Mouse (Mus musculus): ENCODE measurements around the gene Nckipsd. TPM values are rescaled to one million over a fixed set of nuclear protein-coding genes. Genes with fewer than 3 reads are reported as not detected.

Nckipsd gene
- polyA plus RNA-seq, 1 experiment from 2014 or later, result 13.6 TPM

DNA sequence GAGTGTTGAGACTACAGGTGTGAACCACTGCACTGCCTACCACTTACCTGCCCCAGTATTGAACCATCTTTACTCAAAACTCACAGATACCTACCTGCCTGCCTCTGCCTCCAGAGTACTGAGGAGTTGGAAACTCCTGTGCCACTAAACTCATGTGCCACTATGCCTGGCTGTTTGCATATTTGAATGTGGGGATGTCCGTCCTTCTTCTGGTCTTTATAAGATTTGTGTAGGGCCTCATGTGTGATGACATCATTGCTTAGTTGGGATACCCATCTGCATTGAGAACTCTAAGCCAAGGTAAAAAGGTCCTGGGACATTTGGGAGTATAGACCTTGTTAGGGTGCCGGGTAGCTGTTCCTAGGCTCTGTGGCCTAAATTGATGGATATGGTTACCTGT lies 21.1 kb upstream of the Nckipsd start:
- no peak for DNase-seq (ENCODE audit: low spot score)
- H3K9ac ChIP-seq (ENCODE audit: low read depth, low read length), result no peak overlapping the region
- no peak overlapping the region for H3K27ac ChIP-seq
- WGBS, result 90% methylated on average over 2 of the region's 2 CpGs
- TF ChIP-seq CTCF (IDR thresholded peaks at IDR 0.05; ENCODE audit: low read depth), result no peak
- no peaks in the 10 kb centered on the region for H3K36me3 ChIP-seq (ENCODE audit: insufficient read depth, low read length)
- no peaks in the 10 kb centered on the region for H3K9me3 ChIP-seq (replicated peaks; ENCODE audit: low read length)
- no peak overlapping the region for H3K4me3 ChIP-seq (replicated peaks; ENCODE audit: low read depth, low read length)
- no peaks in the 10 kb centered on the region for H3K27me3 ChIP-seq (ENCODE audit: insufficient read depth, low read length)
- H3K4me1 ChIP-seq (replicated peaks; ENCODE audit: insufficient read depth, low read length), result peaks cover 31% of the 10 kb centered on the region
- no peak for ATAC-seq (replicated peaks; ENCODE audit: low FRiP score, low read depth)
- H3K4me2 ChIP-seq (ENCODE audit: low read length), result no peak overlapping the region

- no peak for DNase-seq (ENCODE audit: low spot score)
- TF ChIP-seq CTCF (IDR thresholded peaks at IDR 0.05; ENCODE audit: low read depth), result no peak
- H3K4me3 ChIP-seq (replicated peaks; ENCODE audit: low read depth, low read length), result no peak overlapping the region
- H3K4me2 ChIP-seq (ENCODE audit: low read length), result no peak overlapping the region
- no peaks in the 10 kb centered on the region for H3K27me3 ChIP-seq (ENCODE audit: insufficient read depth, low read length)
- WGBS, result 32% methylated on average over 3 of the region's 3 CpGs
- H3K4me1 ChIP-seq (replicated peaks; ENCODE audit: insufficient read depth, low read length), result peaks cover 31% of the 10 kb centered on the region
- ATAC-seq (replicated peaks; ENCODE audit: low FRiP score, low read depth), result no peak
- no peaks in the 10 kb centered on the region for H3K36me3 ChIP-seq (ENCODE audit: insufficient read depth, low read length)
- no peak overlapping the region for H3K9ac ChIP-seq (ENCODE audit: low read depth, low read length)
- no peaks in the 10 kb centered on the region for H3K9me3 ChIP-seq (replicated peaks; ENCODE audit: low read length)
- no peak overlapping the region for H3K27ac ChIP-seq
Observed at GRCm38 (mm10) chr9:108788713-108789112, 19.5 kb upstream of the Nckipsd start.

DNA sequence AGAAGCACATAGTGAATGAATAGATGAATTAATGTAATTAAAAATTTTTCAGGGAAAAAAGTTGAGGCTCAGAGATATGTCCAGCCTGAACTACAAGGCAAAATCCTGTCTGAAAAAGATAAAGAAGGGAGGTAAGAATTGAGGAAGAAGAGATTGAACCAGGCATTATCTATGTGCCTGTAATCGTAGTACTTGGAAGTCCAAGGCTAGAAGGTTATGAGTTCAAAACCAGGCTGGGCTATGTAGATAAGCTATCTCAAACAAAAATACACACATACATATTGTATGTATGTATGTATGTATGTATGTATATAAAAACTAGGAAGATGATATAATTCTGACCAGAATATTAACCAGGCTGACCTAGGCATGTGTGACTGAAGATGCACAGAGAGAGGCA lies 15.9 kb upstream of the Nckipsd start:
- H3K4me2 ChIP-seq (ENCODE audit: low read length), result no peak overlapping the region
- H3K9ac ChIP-seq (ENCODE audit: low read depth, low read length), result no peak overlapping the region
- H3K36me3 ChIP-seq (ENCODE audit: insufficient read depth, low read length), result peaks cover 3% of the 10 kb centered on the region
- ATAC-seq (replicated peaks; ENCODE audit: low FRiP score, low read depth), result no peak
- no peak overlapping the region for H3K4me3 ChIP-seq (replicated peaks; ENCODE audit: low read depth, low read length)
- TF ChIP-seq CTCF (IDR thresholded peaks at IDR 0.05; ENCODE audit: low read depth), result no peak
- peaks cover 21% of the 10 kb centered on the region for H3K4me1 ChIP-seq (replicated peaks; ENCODE audit: insufficient read depth, low read length)
- no peaks in the 10 kb centered on the region for H3K9me3 ChIP-seq (replicated peaks; ENCODE audit: low read length)
- DNase-seq (ENCODE audit: low spot score), result no peak
- no peaks in the 10 kb centered on the region for H3K27me3 ChIP-seq (ENCODE audit: insufficient read depth, low read length)
- WGBS, result 79% methylated on average over 1 of the region's 1 CpGs
- H3K27ac ChIP-seq, result no peak overlapping the region

DNA sequence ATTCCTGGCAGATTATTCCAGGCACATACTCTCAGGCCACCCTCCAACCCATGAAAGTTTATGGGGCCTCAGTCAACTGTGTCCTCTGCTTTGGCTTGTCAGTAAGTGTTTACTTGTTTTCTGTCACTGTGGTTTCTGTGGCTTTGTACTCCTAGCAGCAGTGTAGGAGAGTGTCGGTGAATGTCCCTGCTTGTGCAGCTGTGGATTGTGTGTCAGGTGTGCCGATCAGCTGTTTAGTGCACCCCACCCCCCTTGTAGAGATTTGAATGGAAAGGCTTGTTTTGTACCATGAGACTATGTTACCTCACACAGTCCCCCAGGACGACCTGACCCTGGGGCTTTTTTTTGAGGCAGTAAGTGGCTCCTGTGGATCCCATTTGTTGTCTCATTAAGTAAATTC lies 15.4 kb upstream of the Nckipsd start:
- no peak overlapping the region for H3K9ac ChIP-seq (ENCODE audit: low read depth, low read length)
- H3K4me3 ChIP-seq (replicated peaks; ENCODE audit: low read depth, low read length), result no peak overlapping the region
- TF ChIP-seq CTCF (IDR thresholded peaks at IDR 0.05; ENCODE audit: low read depth), result no peak
- no peaks in the 10 kb centered on the region for H3K9me3 ChIP-seq (replicated peaks; ENCODE audit: low read length)
- no peak overlapping the region for H3K4me2 ChIP-seq (ENCODE audit: low read length)
- no peak for DNase-seq (ENCODE audit: low spot score)
- ATAC-seq (replicated peaks; ENCODE audit: low FRiP score, low read depth), result no peak
- no peaks in the 10 kb centered on the region for H3K27me3 ChIP-seq (ENCODE audit: insufficient read depth, low read length)
- peaks cover 17% of the 10 kb centered on the region for H3K4me1 ChIP-seq (replicated peaks; ENCODE audit: insufficient read depth, low read length)
- 35% methylated on average over 3 of the region's 3 CpGs for WGBS
- peak overlapping the region; percentile 10; the same call in 1 of the 2 replicates for H3K27ac ChIP-seq
- H3K36me3 ChIP-seq (ENCODE audit: insufficient read depth, low read length), result peaks cover 7% of the 10 kb centered on the region

GRCm38 (mm10) chr9:108795281-108795680 lies 12.9 kb upstream of the Nckipsd start:
- H3K36me3 ChIP-seq (ENCODE audit: insufficient read depth, low read length), result peaks cover 23% of the 10 kb centered on the region
- no peak overlapping the region for H3K9ac ChIP-seq (ENCODE audit: low read depth, low read length)
- TF ChIP-seq CTCF (IDR thresholded peaks at IDR 0.05; ENCODE audit: low read depth), result no peak
- peaks cover 9% of the 10 kb centered on the region for H3K4me1 ChIP-seq (replicated peaks; ENCODE audit: insufficient read depth, low read length)
- no peaks in the 10 kb centered on the region for H3K27me3 ChIP-seq (ENCODE audit: insufficient read depth, low read length)
- ATAC-seq (replicated peaks; ENCODE audit: low FRiP score, low read depth), result no peak
- DNase-seq (ENCODE audit: low spot score), result peak; percentile 47
- H3K9me3 ChIP-seq (replicated peaks; ENCODE audit: low read length), result no peaks in the 10 kb centered on the region
- peak overlapping the region; percentile 47; the same call in 1 of the 2 replicates for H3K27ac ChIP-seq
- WGBS, result 21% methylated on average over 2 of the region's 2 CpGs
- peak overlapping the region; percentile 46 for H3K4me2 ChIP-seq (ENCODE audit: low read length)
- no peak overlapping the region for H3K4me3 ChIP-seq (replicated peaks; ENCODE audit: low read depth, low read length)

- H3K9me3 ChIP-seq (replicated peaks; ENCODE audit: low read length), result no peaks in the 10 kb centered on the region
- peak overlapping the region; percentile 38; the same call in 1 of the 2 replicates for H3K9ac ChIP-seq (ENCODE audit: low read depth, low read length)
- peaks cover 9% of the 10 kb centered on the region for H3K4me1 ChIP-seq (replicated peaks; ENCODE audit: insufficient read depth, low read length)
- no peaks in the 10 kb centered on the region for H3K27me3 ChIP-seq (ENCODE audit: insufficient read depth, low read length)
- H3K36me3 ChIP-seq (ENCODE audit: insufficient read depth, low read length), result peaks cover 24% of the 10 kb centered on the region
- peak overlapping the region; percentile 47 for H3K27ac ChIP-seq
- H3K4me3 ChIP-seq (replicated peaks; ENCODE audit: low read depth, low read length), result no peak overlapping the region
- WGBS, result 22% methylated on average over 11 of the region's 11 CpGs
- TF ChIP-seq CTCF (IDR thresholded peaks at IDR 0.05; ENCODE audit: low read depth), result no peak
- peak; percentile 55 for DNase-seq (ENCODE audit: low spot score)
- peak; percentile 63 for ATAC-seq (replicated peaks; ENCODE audit: low FRiP score, low read depth)
- H3K4me2 ChIP-seq (ENCODE audit: low read length), result peak overlapping the region; percentile 46
Observed at GRCm38 (mm10) chr9:108795762-108796161, 12.4 kb upstream of the Nckipsd start.

Measured in kidney, postnatal 0 days (tissue).